Mouse (Mus musculus) C2C12 (cell line): ENCODE data around the gene Rplp2. TPM values are rescaled to one million over a fixed set of nuclear protein-coding genes. Genes with fewer than 3 reads are reported as not detected.

ENCODE experiments used
- H3K27me3 ChIP-seq: one replicate; pipeline ENCODE4 v1.6.1; 2011; ENCODE audit not compliant: control insufficient read depth, insufficient read depth, insufficient read length
- H3K36me3 ChIP-seq: one replicate; pipeline ENCODE4 v1.6.1; 2011; ENCODE audit not compliant: control insufficient read depth, insufficient read depth
- H3K4me3 ChIP-seq: one replicate; pipeline ENCODE4 v1.5.1; 2011; ENCODE audit warnings: mild to moderate bottlenecking, control low read depth; ENCODE audit not compliant: poor library complexity, insufficient read depth, severe bottlenecking
- H3K79me2 ChIP-seq: one replicate; pipeline ENCODE4 v1.6.1; 2011; ENCODE audit not compliant: control insufficient read depth, insufficient read depth
- H3K79me3 ChIP-seq: one replicate; pipeline ENCODE4 v1.6.1; 2011; ENCODE audit warnings: low read depth, control low read depth
- H3ac ChIP-seq: one replicate; pipeline ENCODE3; 2011; ENCODE audit warnings: low read depth; ENCODE audit not compliant: control insufficient read depth, insufficient read length
- CEBPB ChIP-seq: IDR thresholded peaks from one replicate; pipeline ENCODE4 v1.6.1; 2011; ENCODE audit warnings: low read depth, mild to moderate bottlenecking, control low read depth, moderate library complexity
- CTCF ChIP-seq: IDR thresholded peaks from one replicate; pipeline ENCODE4 v1.5.1; 2011; ENCODE audit not compliant: control insufficient read depth, insufficient read depth, insufficient read length
- FOSL1 ChIP-seq: IDR thresholded peaks from one replicate; pipeline ENCODE4 v1.8.0; 2011; ENCODE audit warnings: mild to moderate bottlenecking, low read length; ENCODE audit not compliant: poor library complexity, insufficient read depth, severe bottlenecking
- MAX ChIP-seq: IDR thresholded peaks from one replicate; pipeline ENCODE4 v1.6.1; 2011; ENCODE audit warnings: mild to moderate bottlenecking, control low read depth
- MYOD1 ChIP-seq: IDR thresholded peaks from one replicate; pipeline ENCODE4 v1.6.1; 2011; ENCODE audit warnings: low read depth; ENCODE audit not compliant: control insufficient read depth, insufficient read length
- MYOG ChIP-seq: IDR thresholded peaks from one replicate; pipeline ENCODE4 v1.6.1; 2011; ENCODE audit not compliant: control insufficient read depth, insufficient read length; ENCODE audit errors: extremely low read depth
- USF1 ChIP-seq: IDR thresholded peaks from one replicate; pipeline ENCODE4 v1.6.1; 2011; ENCODE audit warnings: low read depth, mild to moderate bottlenecking, control low read depth, moderate library complexity
- polyA plus RNA-seq: library from polyadenylated mRNA; unstranded; fragments of >200 nt; fragmentation: generic; extraction: Trizol; gene quantifications from one replicate; pipeline ENCODE4 v1.2.1, GENCODE M21; 2012; ENCODE audit warnings: missing spikeins

Gene Rplp2
- polyA plus RNA-seq, 1 experiment = 4,785 TPM

- Histone ChIP-seq H3K79me3 (no peaks in the 10 kb centered on the region), H3K27me3 (no peaks in the 10 kb centered on the region), H3K79me2 (no peaks in the 10 kb centered on the region), H3K36me3 (peaks cover 8% of the 10 kb centered on the region), H3ac (no peak overlapping the region), H3K4me3 (no peak overlapping the region)
- TF ChIP-seq MYOG (no peak), CEBPB (no peak), CTCF (no peak), MYOD1 (no peak), FOSL1 (no peak), MAX (no peak), USF1 (no peak)
Observed at GRCm38 (mm10) chr7:141497600-141497999, 50.4 kb downstream of the Rplp2 start.

Other genes with a start within 250 kb of the Rplp2 start
- gene Lmntd2, start 233.3 kb upstream of the Rplp2 start, polyA plus RNA-seq = 0.05 TPM
- gene Rassf7, start 231.5 kb upstream of the Rplp2 start, polyA plus RNA-seq = 25.2 TPM
- gene Phrf1, start 218.6 kb upstream of the Rplp2 start, polyA plus RNA-seq = 60.2 TPM
- gene Irf7, start 180.9 kb upstream of the Rplp2 start, polyA plus RNA-seq = 0.35 TPM
- 0.04 TPM for gene Cdhr5, start 170.6 kb upstream of the Rplp2 start, polyA plus RNA-seq
- 16.1 TPM for gene Sct, start 168.2 kb upstream of the Rplp2 start, polyA plus RNA-seq
- 0.01 TPM for gene Drd4, start 155.4 kb upstream of the Rplp2 start, polyA plus RNA-seq
- gene Deaf1, start 119.7 kb upstream of the Rplp2 start, polyA plus RNA-seq = 21.4 TPM
- 18.9 TPM for gene Tmem80, start 119.6 kb upstream of the Rplp2 start, polyA plus RNA-seq
- 0.67 TPM for gene Eps8l2, start 108.5 kb upstream of the Rplp2 start, polyA plus RNA-seq
- gene Taldo1, start 55.2 kb upstream of the Rplp2 start, polyA plus RNA-seq = 252 TPM
- gene Gatd1, start 33.2 kb upstream of the Rplp2 start, polyA plus RNA-seq = 14.9 TPM
- 2.4 TPM for gene Cend1, start 17.9 kb upstream of the Rplp2 start, polyA plus RNA-seq
- gene Slc25a22, start 9.5 kb upstream of the Rplp2 start, polyA plus RNA-seq = 16.2 TPM
- gene Pidd1, start 3.3 kb upstream of the Rplp2 start, polyA plus RNA-seq = 9.5 TPM
- gene Pnpla2, start 7.8 kb downstream of the Rplp2 start, polyA plus RNA-seq = 32.8 TPM
- 4.5 TPM for gene Cracr2b, start 13.7 kb downstream of the Rplp2 start, polyA plus RNA-seq
- gene Cd151, start 20.0 kb downstream of the Rplp2 start, polyA plus RNA-seq = 334 TPM
- 124 TPM for gene Polr2l, start 27.8 kb downstream of the Rplp2 start, polyA plus RNA-seq
- gene Tspan4, start 27.9 kb downstream of the Rplp2 start, polyA plus RNA-seq = 278 TPM
- gene Chid1, start 92.5 kb downstream of the Rplp2 start, polyA plus RNA-seq = 27.4 TPM
- gene Ap2a2, start 114.8 kb downstream of the Rplp2 start, polyA plus RNA-seq = 92.7 TPM
- 0.27 TPM for gene Muc6, start 207.9 kb downstream of the Rplp2 start, polyA plus RNA-seq
- 0.02 TPM for gene Muc2, start 243.0 kb downstream of the Rplp2 start, polyA plus RNA-seq